Mouse (Mus musculus) heart, adult 2 months (tissue): Measurements from ENCODE around the gene Aprt. TPM values are rescaled to one million over a fixed set of nuclear protein-coding genes. Genes with fewer than 3 reads are reported as not detected.
A peak's percentile ranks its signal among the peaks of the same experiment; 100 is the strongest.

Source experiments
- DNase-seq, 2 experiments: peaks; one replicate each; pipeline ENCODE4 v3.0.0; 2021
- H3K27ac ChIP-seq: fragments of 200-600 bp; 2 replicates; pipeline ENCODE4 v1.8.1; 2022
- H3K27me3 ChIP-seq: fragments of 200-500 bp; 2 replicates; pipeline ENCODE4 v1.6.1; 2012; ENCODE audit warnings: mild to moderate bottlenecking, low read length, inconsistent platforms, mixed read lengths; ENCODE audit not compliant: control insufficient read depth, insufficient read depth
- H3K36me3 ChIP-seq: fragments of 200-500 bp; 2 replicates; pipeline ENCODE4 v1.6.1; 2012; ENCODE audit warnings: low read length, inconsistent platforms; ENCODE audit not compliant: control insufficient read depth, insufficient read depth
- H3K4me1 ChIP-seq: fragments of 200-500 bp; 2 replicates; pipeline ENCODE4 v1.6.1; 2011; ENCODE audit warnings: low read length; ENCODE audit not compliant: control insufficient read depth, insufficient read depth
- H3K4me3 ChIP-seq: fragments of 200-600 bp; 2 replicates; pipeline ENCODE4 v1.8.1; 2022
- H3K79me2 ChIP-seq: fragments of 200-500 bp; replicated peaks from 2 replicates; pipeline ENCODE4 v1.6.1; 2012; ENCODE audit warnings: mild to moderate bottlenecking, inconsistent platforms, low read length, moderate library complexity, mixed read lengths; ENCODE audit not compliant: control insufficient read depth, insufficient read depth
- H3K9ac ChIP-seq: fragments of 200-500 bp; 2 replicates; pipeline ENCODE4 v1.6.1; 2012; ENCODE audit warnings: low read depth, mild to moderate bottlenecking, control low read depth, inconsistent platforms, low read length, mixed read lengths
- CTCF ChIP-seq: fragments of 200-600 bp; IDR thresholded peaks from 2 replicates; pipeline ENCODE4 v1.8.1; 2022; ENCODE audit warnings: antibody characterized with exemption, mild to moderate bottlenecking, moderate library complexity
- EP300 ChIP-seq: fragments of 200-500 bp; IDR thresholded peaks from 2 replicates; pipeline ENCODE4 v1.6.1; 2011; ENCODE audit warnings: low read depth, low read length, control low read depth; ENCODE audit not compliant: insufficient read depth
- POLR2A ChIP-seq: fragments of 200-500 bp; IDR thresholded peaks from 2 replicates; pipeline ENCODE4 v1.6.1; 2011; ENCODE audit warnings: mild to moderate bottlenecking, low read depth, low read length, control low read depth; ENCODE audit not compliant: insufficient read depth
- WGBS: fragments of 180-500 bp; shearing (Covaris S2); methylation state at CpG from one replicate; pipeline ENCODE4 v1.1.7; 2018; 5-methylcytosine and 5-hydroxymethylcytosine counted together
- intact Hi-C: fragments of 180-260 bp; cut with DNase I; formaldehyde crosslinking; loops from one replicate; pipeline ENCODE4 v1.15.1; 2025
- polyA plus RNA-seq: library from polyadenylated mRNA; depleted of rRNA; stranded (reverse); fragments of >200 nt; gene quantifications from 2 replicates; pipeline ENCODE4 v1.2.3, GENCODE M21; 2012
- total RNA-seq, 2 experiments: library from RNA; stranded (reverse); gene quantifications; 2 replicates each; pipeline ENCODE4 v1.2.3; 2021

The Aprt gene
- total and polyA plus RNA-seq, 3 experiments: 36.6 to 42.1 (median 38.5) TPM

- intact Hi-C loops: no loop called here
- H3K79me2 ChIP-seq: no peaks in the 10 kb centered on the region
- H3K4me3 ChIP-seq: no peak overlapping the region
- no peak overlapping the region for H3K27ac ChIP-seq
- TF ChIP-seq POLR2A (no peak), EP300 (no peak), CTCF (no peak)
- WGBS: 66% methylated on average over 15 of the region's 15 CpGs
- no peaks in the 10 kb centered on the region for H3K27me3 ChIP-seq
- no peak for DNase-seq
- no peak overlapping the region for H3K9ac ChIP-seq
- H3K36me3 ChIP-seq: no peaks in the 10 kb centered on the region
- H3K4me1 ChIP-seq: peaks cover 3% of the 10 kb centered on the region
Measured at GRCm38 (mm10) chr8:122580926-122581325, 4.2 kb upstream of the Aprt start.

GRCm38 (mm10) chr8:122579196-122579595 is 2.5 kb upstream of the Aprt start:
- H3K4me1 ChIP-seq: peaks cover 13% of the 10 kb centered on the region
- H3K36me3 ChIP-seq: no peaks in the 10 kb centered on the region
- no peaks in the 10 kb centered on the region for H3K79me2 ChIP-seq
- no peak overlapping the region for H3K4me3 ChIP-seq
- no peak for TF ChIP-seq EP300
- TF ChIP-seq CTCF: no peak
- no peak for TF ChIP-seq POLR2A
- H3K27me3 ChIP-seq: no peaks in the 10 kb centered on the region
- no peak overlapping the region for H3K9ac ChIP-seq
- intact Hi-C loops: no loop called here
- 58% methylated on average over 7 of the region's 7 CpGs for WGBS
- H3K27ac ChIP-seq: no peak overlapping the region
- no peak for DNase-seq

DNA sequence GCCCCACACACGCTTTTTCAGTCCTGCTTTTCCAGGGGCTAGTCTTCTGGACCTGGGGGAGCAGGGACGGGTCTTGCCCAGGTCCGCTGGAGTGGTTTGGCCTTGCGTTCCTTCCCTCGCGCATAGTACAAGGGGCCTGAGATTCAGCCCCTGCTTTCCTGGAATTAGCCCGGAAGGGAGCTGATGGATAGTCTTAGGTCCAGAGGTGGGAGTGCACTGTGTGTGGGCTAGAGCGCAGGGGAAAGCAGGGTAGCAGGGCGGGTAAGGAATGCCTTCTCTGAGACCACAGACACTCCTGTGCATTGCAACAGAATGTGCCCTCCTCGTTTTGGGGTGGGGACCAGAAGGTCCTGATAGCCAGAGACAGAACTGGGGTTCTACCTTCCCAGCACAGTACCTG is 407 bp upstream of the Aprt start:
- intact Hi-C loops: no loop called here
- H3K4me3 ChIP-seq: peak overlapping the region; percentile 64; the same call in 1 of the 2 replicates
- TF ChIP-seq EP300 (no peak), POLR2A (no peak), CTCF (no peak)
- H3K4me1 ChIP-seq: peaks cover 13% of the 10 kb centered on the region
- WGBS: 61% methylated on average over 10 of the region's 10 CpGs
- no peaks in the 10 kb centered on the region for H3K36me3 ChIP-seq
- no peak overlapping the region for H3K27ac ChIP-seq
- no peaks in the 10 kb centered on the region for H3K79me2 ChIP-seq
- no peak overlapping the region for H3K9ac ChIP-seq
- DNase-seq: no peak
- H3K27me3 ChIP-seq: no peaks in the 10 kb centered on the region

DNA sequence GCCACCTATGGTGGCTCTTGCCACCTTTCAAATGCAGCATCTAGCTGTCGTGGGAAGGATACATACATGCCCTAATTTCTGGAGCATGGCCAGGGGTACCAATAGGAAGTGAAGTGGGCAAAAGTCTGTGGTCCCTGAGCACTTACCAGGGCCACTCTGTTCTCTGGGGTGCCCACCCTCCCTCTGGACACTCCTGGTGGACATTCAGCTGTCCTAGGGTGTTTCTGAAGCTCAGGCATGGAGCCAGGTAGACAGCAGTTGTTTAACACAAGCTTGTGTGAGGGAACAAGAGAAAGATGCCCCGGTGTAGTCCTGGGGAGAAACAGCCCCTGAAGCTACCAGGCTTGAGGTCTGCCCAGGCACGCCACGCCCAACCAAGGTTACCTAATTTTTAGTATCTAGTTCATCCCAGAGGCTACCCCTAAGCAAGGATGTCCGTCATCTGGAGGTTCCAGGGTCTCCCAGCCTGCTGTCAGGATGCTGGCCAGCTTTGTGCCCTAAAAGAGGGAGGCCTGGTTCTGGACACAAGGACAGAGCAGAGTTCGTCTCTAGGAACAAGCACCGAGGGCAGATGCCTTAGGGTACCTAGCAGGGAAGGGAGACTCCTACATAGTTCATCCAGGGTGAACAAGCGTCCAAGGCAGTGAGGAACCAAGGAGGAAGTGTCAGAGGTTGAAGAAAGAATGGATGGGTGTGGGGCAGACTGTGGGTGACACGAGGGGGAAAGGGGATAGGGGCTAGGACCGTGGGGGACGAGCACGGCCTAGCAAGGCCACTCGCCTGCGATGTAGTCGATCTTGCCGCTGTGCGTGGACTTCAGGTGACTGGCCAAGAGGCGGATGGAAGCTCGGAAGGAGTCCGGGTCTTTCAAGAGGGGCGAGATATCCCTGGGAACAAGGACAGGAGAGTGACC is 718 bp downstream of the Aprt start:
- WGBS: 19% methylated on average over 21 of the region's 21 CpGs
- no peaks in the 10 kb centered on the region for H3K79me2 ChIP-seq
- peak overlapping the region; percentile 62 for H3K27ac ChIP-seq
- peak in 1 of 2 experiments; percentile 37 for DNase-seq
- H3K27me3 ChIP-seq: no peaks in the 10 kb centered on the region
- peak overlapping the region; percentile 64 for H3K4me3 ChIP-seq
- peaks cover 13% of the 10 kb centered on the region for H3K4me1 ChIP-seq
- intact Hi-C loops: no loop called here
- H3K36me3 ChIP-seq: no peaks in the 10 kb centered on the region
- H3K9ac ChIP-seq: peak overlapping the region; percentile 74
- TF ChIP-seq CTCF: no peak
- TF ChIP-seq EP300: no peak
- TF ChIP-seq POLR2A: no peak

- no peaks in the 10 kb centered on the region for H3K27me3 ChIP-seq
- peaks cover 13% of the 10 kb centered on the region for H3K4me1 ChIP-seq
- intact Hi-C loops: no loop called here
- H3K79me2 ChIP-seq: no peaks in the 10 kb centered on the region
- no peak for TF ChIP-seq CTCF
- TF ChIP-seq EP300: no peak
- TF ChIP-seq POLR2A: no peak
- H3K36me3 ChIP-seq: no peaks in the 10 kb centered on the region
- 54% methylated on average over 8 of the region's 8 CpGs for WGBS
- no peak overlapping the region; the same call in 1 of the 2 replicates for H3K4me3 ChIP-seq
- DNase-seq: no peak
- no peak overlapping the region for H3K9ac ChIP-seq
- H3K27ac ChIP-seq: peak overlapping the region; percentile 62; the same call in 1 of the 2 replicates
Measured at GRCm38 (mm10) chr8:122575286-122575685, 1.4 kb downstream of the Aprt start.

DNA sequence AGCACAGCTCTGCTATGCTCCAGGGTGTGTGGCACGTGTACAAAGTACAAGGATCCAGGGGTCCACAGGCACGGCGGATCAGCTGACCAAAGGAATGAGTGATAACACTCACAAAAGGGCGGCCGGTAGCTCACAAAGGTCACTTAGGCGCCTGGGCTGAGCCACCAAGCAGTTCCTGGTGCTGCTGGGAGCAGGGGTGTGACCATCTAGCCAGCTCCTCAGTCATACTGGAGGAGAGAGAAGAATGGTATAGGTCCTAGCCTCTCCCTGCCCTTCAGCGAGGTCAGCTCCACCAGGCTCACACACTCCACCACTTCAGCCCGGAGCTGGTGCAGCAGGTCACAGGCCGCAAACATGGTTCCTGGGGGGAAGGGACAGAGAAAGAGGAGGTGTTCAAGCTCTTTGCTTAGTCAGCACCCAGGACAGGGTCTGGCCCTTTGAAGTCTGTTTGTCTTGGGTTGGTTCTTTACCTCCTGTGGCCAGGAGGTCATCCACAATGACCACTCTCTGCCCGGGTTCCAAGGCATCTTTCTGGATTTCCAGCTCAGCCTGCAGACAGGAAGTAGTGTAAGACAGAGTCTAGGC is 1.9 kb downstream of the Aprt start:
- 51% methylated on average over 10 of the region's 10 CpGs for WGBS
- intact Hi-C loops: no loop called here
- H3K27me3 ChIP-seq: no peaks in the 10 kb centered on the region
- H3K4me3 ChIP-seq: no peak overlapping the region
- no peaks in the 10 kb centered on the region for H3K36me3 ChIP-seq
- no peak overlapping the region for H3K27ac ChIP-seq
- H3K4me1 ChIP-seq: peaks cover 13% of the 10 kb centered on the region
- no peaks in the 10 kb centered on the region for H3K79me2 ChIP-seq
- no peak for DNase-seq
- no peak overlapping the region for H3K9ac ChIP-seq
- TF ChIP-seq CTCF (no peak), EP300 (no peak), POLR2A (no peak)
